Mouse (Mus musculus): ENCODE data around the gene Pigt.

- TF ChIP-seq CTCF (IDR thresholded peaks at IDR 0.05; ENCODE audit: low read depth) = no peak
- TF ChIP-seq EP300 (IDR thresholded peaks at IDR 0.05; ENCODE audit: low read depth) = no peak
Observed at GRCm38 (mm10) chr2:164522280-164522679, 25.0 kb downstream of the Pigt start.
